Mouse (Mus musculus): ENCODE results near the gene 1700092M07Rik. TPM values are rescaled to one million over a fixed set of nuclear protein-coding genes. Genes with fewer than 3 reads are reported as not detected.
"Not testable (repeated sequence)": the region's sequence is repeated elsewhere in the genome, so short reads cannot be mapped to it uniquely, and the experiment has no call there.

The 1700092M07Rik gene
- polyA plus RNA-seq, 1 experiment from 2014 or later: 2.3 TPM

DNA sequence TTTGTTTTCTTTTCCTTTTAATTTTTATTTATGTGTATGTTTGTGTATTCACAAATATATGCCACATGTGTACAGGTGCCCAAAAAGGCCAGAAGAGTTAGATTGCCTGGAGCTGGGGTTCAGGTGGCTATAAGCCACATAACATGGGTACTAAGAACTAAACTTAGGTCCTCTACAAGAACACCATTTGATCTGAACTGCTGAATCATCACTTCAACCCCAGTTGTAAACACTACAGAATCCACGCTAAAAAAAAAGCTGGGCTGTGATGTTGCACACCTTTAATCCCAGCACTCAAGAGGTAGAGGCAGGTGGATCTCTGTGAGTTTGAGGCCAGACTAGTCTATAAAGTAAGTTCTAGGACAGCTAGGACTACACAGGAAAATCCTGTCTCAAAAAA is 19.1 kb upstream of the 1700092M07Rik start:
- H3K36me3 ChIP-seq: peaks cover 19% of the 10 kb centered on the region
- peaks cover 31% of the 10 kb centered on the region for H3K4me1 ChIP-seq
- H3K9ac ChIP-seq: 0 out of 2 replicates have a peak overlapping the region, but pooled peaks have one; percentile 75
- no peaks in the 10 kb centered on the region for H3K27me3 ChIP-seq (replicated peaks)
- H3K4me2 ChIP-seq (replicated peaks): 0 out of 2 replicates have a peak overlapping the region, but pooled peaks have one; percentile 79
- H3K27ac ChIP-seq: no peak overlapping the region
- no peak overlapping the region for H3K4me3 ChIP-seq
- no peak for ATAC-seq (ENCODE audit: low FRiP score, low read depth)
- no peaks in the 10 kb centered on the region for H3K9me3 ChIP-seq
- 79% methylated on average over 1 of the region's 1 CpGs for WGBS

- Histone ChIP-seq H3K27ac (no peak overlapping the region), H3K27me3 (replicated peaks) (no peaks in the 10 kb centered on the region), H3K9me3 (no peaks in the 10 kb centered on the region), H3K4me1 (peaks cover 31% of the 10 kb centered on the region), H3K36me3 (peaks cover 23% of the 10 kb centered on the region), H3K9ac (peak overlapping the region; percentile 75), H3K4me2 (replicated peaks) (peak overlapping the region; percentile 79), H3K4me3 (peak overlapping the region; percentile 76)
- ATAC-seq (ENCODE audit: low FRiP score, low read depth): no peak
- 71% methylated on average over 4 of the region's 4 CpGs for WGBS
Observed at GRCm38 (mm10) chr19:8722021-8722420, 18.5 kb upstream of the 1700092M07Rik start.

DNA sequence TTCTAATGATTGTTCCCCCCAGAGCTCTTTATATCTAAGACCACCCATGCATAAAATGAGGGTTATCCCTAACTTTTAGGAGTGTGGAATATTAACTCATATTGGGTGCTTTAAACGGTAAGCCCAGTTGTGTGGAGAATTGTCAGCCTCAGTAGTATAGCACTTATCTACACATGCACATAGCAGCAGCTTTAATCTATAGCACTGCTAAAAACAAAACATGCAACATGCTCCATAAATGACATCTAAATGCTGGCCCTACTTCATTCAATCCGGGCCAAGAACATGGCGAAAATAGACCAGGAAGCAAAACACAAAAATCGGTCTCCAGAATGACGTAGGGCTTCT is 18.0 kb upstream of the 1700092M07Rik start:
- H3K4me3 ChIP-seq: peak overlapping the region; percentile 76
- H3K4me1 ChIP-seq: peaks cover 31% of the 10 kb centered on the region
- peak; percentile 21; the same call in 1 of the 2 replicates for ATAC-seq (ENCODE audit: low FRiP score, low read depth)
- WGBS: 3% methylated on average over 5 of the region's 5 CpGs
- peak overlapping the region; percentile 89 for H3K27ac ChIP-seq
- peaks cover 23% of the 10 kb centered on the region for H3K36me3 ChIP-seq
- no peaks in the 10 kb centered on the region for H3K27me3 ChIP-seq (replicated peaks)
- H3K4me2 ChIP-seq (replicated peaks): peak overlapping the region; percentile 79
- H3K9me3 ChIP-seq: no peaks in the 10 kb centered on the region
- H3K9ac ChIP-seq: peak overlapping the region; percentile 75

GRCm38 (mm10) chr19:8722907-8723573 is 17.5 kb upstream of the 1700092M07Rik start, which contains the start of gene Slc3a2:
TSS of gene Slc3a2 (minus strand) at chr19:8723369.
- H3K27me3 ChIP-seq (replicated peaks): no peaks in the 10 kb centered on the region
- peaks cover 23% of the 10 kb centered on the region for H3K36me3 ChIP-seq
- no peaks in the 10 kb centered on the region for H3K9me3 ChIP-seq
- peak within 1 kb of the TSS; percentile 76 for H3K4me3 ChIP-seq
- WGBS: under 1% methylated on average over 50 of the region's 50 CpGs
- peak; percentile 97 for ATAC-seq (ENCODE audit: low FRiP score, low read depth)
- peaks cover 31% of the 10 kb centered on the region for H3K4me1 ChIP-seq
- H3K9ac ChIP-seq: peak within 1 kb of the TSS; percentile 92
- H3K27ac ChIP-seq: peak within 1 kb of the TSS; percentile 89
- peak within 1 kb of the TSS; percentile 79 for H3K4me2 ChIP-seq (replicated peaks)

GRCm38 (mm10) chr19:8723574-8724346 is 16.8 kb upstream of the 1700092M07Rik start:
- no peaks in the 10 kb centered on the region for H3K9me3 ChIP-seq
- no peaks in the 10 kb centered on the region for H3K27me3 ChIP-seq (replicated peaks)
- H3K4me1 ChIP-seq: peaks cover 31% of the 10 kb centered on the region
- under 1% methylated on average over 20 of the region's 20 CpGs for WGBS
- peak overlapping the region; percentile 92 for H3K9ac ChIP-seq
- H3K4me3 ChIP-seq: peak overlapping the region; percentile 76
- ATAC-seq (ENCODE audit: low FRiP score, low read depth): no peak; the same call in 1 of the 2 replicates
- H3K27ac ChIP-seq: peak overlapping the region; percentile 57; the same call in 1 of the 2 replicates
- H3K4me2 ChIP-seq (replicated peaks): peak overlapping the region; percentile 79
- peaks cover 23% of the 10 kb centered on the region for H3K36me3 ChIP-seq

- Histone ChIP-seq H3K27ac (no peak overlapping the region), H3K4me2 (replicated peaks) (peak overlapping the region; percentile 79), H3K4me3 (peak overlapping the region; percentile 76), H3K27me3 (replicated peaks) (no peaks in the 10 kb centered on the region), H3K9me3 (no peaks in the 10 kb centered on the region), H3K9ac (peak overlapping the region; percentile 92), H3K36me3 (peaks cover 23% of the 10 kb centered on the region), H3K4me1 (peaks cover 31% of the 10 kb centered on the region)
- no peak for ATAC-seq (ENCODE audit: low FRiP score, low read depth)
- 2% methylated on average over 2 of the region's 2 CpGs for WGBS
Observed at GRCm38 (mm10) chr19:8724392-8724791, 16.1 kb upstream of the 1700092M07Rik start.

DNA sequence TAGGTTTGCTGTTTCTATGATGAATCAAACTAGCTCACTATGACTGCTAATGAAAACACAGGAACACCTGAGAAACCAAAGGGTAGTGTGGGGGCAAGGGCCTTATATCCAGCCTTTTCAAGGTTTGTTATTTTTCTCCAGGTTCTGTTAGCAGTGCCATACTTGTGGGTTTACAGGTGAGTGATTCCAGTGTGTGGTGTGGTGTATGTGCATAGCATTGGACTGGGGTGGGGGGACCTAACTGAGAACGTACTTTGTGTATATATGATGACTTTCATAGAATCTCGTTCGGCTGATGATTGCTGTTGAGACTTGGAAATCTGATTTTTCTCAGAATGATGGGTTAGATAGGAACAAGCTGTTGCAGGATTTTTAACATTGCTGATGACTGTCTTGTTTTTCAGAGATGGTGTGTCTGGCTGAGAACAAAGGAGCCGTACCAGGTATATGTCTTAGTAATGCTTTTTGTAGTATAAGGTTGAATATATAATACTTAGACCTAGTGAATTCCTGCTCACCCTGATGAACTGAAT is 15.4 kb upstream of the 1700092M07Rik start:
- Histone ChIP-seq H3K27ac (no peak overlapping the region), H3K36me3 (peaks cover 23% of the 10 kb centered on the region), H3K4me3 (peak overlapping the region; percentile 76), H3K4me1 (peaks cover 31% of the 10 kb centered on the region), H3K4me2 (replicated peaks) (peak overlapping the region; percentile 79), H3K9ac (peak overlapping the region; percentile 92), H3K9me3 (no peaks in the 10 kb centered on the region), H3K27me3 (replicated peaks) (no peaks in the 10 kb centered on the region)
- 50% methylated on average over 4 of the region's 4 CpGs for WGBS
- ATAC-seq (ENCODE audit: low FRiP score, low read depth): no peak

DNA sequence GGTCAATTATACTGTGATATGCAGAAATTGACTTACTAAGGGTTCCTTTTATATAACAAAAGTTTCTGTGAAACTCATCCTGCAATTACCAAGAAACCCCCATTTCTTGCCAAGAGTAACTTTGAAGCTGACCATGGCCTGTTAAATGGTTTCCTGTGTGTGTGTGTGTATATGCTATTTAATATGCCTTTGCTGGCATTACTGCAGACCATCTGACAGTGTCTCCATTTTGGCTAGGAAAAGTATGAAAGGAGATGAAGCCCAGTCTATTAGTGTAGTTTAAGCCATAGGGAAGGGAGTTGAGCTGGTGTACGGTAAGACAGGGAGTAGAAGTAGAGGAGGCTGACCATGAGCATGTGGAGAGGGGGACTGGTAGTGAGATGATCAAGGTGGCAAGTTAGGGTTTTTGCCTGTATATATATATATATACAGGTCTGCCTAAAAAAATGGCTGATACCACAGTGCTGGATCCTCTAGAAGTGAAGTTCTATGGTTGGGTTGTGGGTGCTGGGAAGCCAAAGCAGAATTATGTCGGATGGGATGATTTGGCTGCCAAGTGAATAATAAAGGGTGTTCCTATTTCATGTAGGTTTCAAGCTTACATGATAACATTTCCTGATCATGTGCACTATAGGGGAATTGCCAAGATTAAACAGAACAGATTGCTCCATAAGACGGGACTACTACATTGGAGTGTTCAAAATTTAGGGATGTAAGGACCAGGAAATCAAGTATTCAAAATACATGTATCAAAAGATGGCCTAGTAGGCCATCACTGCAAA is 13.7 kb upstream of the 1700092M07Rik start:
- H3K4me2 ChIP-seq (replicated peaks): no peak overlapping the region
- no peaks in the 10 kb centered on the region for H3K27me3 ChIP-seq (replicated peaks)
- H3K9me3 ChIP-seq: no peaks in the 10 kb centered on the region
- peaks cover 23% of the 10 kb centered on the region for H3K36me3 ChIP-seq
- no peak overlapping the region for H3K27ac ChIP-seq
- no peak overlapping the region for H3K4me3 ChIP-seq
- WGBS: 13% methylated on average over 3 of the region's 3 CpGs
- no peak overlapping the region for H3K9ac ChIP-seq
- no peak for ATAC-seq (ENCODE audit: low FRiP score, low read depth)
- H3K4me1 ChIP-seq: peaks cover 25% of the 10 kb centered on the region

DNA sequence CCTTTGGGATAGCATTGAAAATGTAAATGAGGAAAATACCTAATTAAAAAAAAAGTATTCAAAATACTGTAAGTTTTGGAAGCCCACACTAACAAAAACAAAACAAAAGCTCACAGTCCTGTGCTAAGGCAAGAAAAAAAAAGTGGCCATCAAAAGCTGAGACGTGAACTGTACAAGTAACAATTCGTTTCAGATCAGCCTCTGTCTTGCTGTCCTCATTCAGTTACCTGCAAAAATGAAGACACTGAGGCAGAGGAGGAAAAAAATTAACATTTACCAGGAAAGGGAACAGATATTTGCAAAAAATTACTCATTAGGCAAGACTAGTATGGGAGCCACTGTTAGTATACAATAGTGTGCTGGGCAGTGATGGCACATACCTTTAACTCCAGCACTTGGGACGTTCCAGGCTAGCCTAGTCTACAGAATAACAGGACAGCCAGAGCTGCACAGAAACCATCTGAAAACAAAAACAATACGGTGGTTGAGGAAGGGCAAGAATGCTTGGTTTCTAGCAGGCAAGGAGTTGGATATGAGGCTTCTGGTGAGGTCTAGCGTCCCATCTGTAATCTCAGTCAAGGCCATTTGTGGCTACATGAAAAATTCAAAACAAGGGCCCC is 12.9 kb upstream of the 1700092M07Rik start:
- Histone ChIP-seq H3K4me2 (replicated peaks) (no peak overlapping the region), H3K9ac (no peak overlapping the region), H3K9me3 (no peaks in the 10 kb centered on the region), H3K27ac (no peak overlapping the region), H3K27me3 (replicated peaks) (no peaks in the 10 kb centered on the region), H3K36me3 (peaks cover 23% of the 10 kb centered on the region), H3K4me1 (peaks cover 17% of the 10 kb centered on the region), H3K4me3 (no peak overlapping the region)
- ATAC-seq (ENCODE audit: low FRiP score, low read depth): no peak
- 30% methylated on average over 5 of the region's 5 CpGs for WGBS

GRCm38 (mm10) chr19:8728335-8729099 is 12.0 kb upstream of the 1700092M07Rik start:
- H3K27me3 ChIP-seq (replicated peaks); H3K9ac ChIP-seq; ATAC-seq (ENCODE audit: low FRiP score, low read depth); H3K27ac ChIP-seq; H3K9me3 ChIP-seq; H3K4me3 ChIP-seq; H3K4me2 ChIP-seq (replicated peaks): not testable (repeated sequence)
- Histone ChIP-seq H3K4me1 (peaks cover 17% of the 10 kb centered on the region), H3K36me3 (peaks cover 23% of the 10 kb centered on the region)
- 36% methylated on average over 3 of the region's 3 CpGs for WGBS

DNA sequence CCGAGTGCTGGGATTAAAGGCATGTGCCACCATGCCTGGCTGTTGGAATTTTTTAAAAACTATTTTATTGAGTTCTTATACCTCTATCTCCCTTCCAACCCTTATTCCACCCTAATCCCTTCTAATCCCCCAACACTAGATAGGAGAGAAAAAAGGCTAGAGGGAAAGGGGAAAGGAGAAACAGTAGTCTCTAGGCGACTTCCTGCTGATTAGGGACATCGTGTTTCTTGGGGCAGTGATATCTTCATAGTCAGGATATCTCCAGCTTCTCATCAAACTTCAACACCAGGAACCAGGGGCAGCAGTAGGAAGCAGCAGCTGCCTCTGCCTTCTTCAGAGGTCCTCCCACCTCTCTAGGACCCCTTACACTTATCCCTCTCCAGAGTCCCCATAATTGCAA is 6.2 kb upstream of the 1700092M07Rik start:
- Histone ChIP-seq H3K9me3 (no peaks in the 10 kb centered on the region), H3K9ac (no peak overlapping the region), H3K4me2 (replicated peaks) (no peak overlapping the region), H3K4me3 (no peak overlapping the region), H3K27me3 (replicated peaks) (no peaks in the 10 kb centered on the region), H3K27ac (no peak overlapping the region), H3K4me1 (no peaks in the 10 kb centered on the region), H3K36me3 (peaks cover 16% of the 10 kb centered on the region; the same call in 1 of the 2 replicates)
- ATAC-seq (ENCODE audit: low FRiP score, low read depth): no peak
- WGBS: 75% methylated on average over 3 of the region's 3 CpGs
